Mouse (Mus musculus) central nervous system, embryonic 14 days (tissue): Measurements from ENCODE around the gene Lce1i. TPM values are rescaled to one million over a fixed set of nuclear protein-coding genes. Genes with fewer than 3 reads are reported as not detected.

Experiments used
- polyA plus RNA-seq: library from polyadenylated mRNA; depleted of rRNA; stranded (reverse); fragments of >200 nt; gene quantifications from 2 replicates; pipeline ENCODE4 v1.2.3, GENCODE M21; 2012; rRNA removed

Gene Lce1i
- not detected in 2 replicates for polyA plus RNA-seq

DNA sequence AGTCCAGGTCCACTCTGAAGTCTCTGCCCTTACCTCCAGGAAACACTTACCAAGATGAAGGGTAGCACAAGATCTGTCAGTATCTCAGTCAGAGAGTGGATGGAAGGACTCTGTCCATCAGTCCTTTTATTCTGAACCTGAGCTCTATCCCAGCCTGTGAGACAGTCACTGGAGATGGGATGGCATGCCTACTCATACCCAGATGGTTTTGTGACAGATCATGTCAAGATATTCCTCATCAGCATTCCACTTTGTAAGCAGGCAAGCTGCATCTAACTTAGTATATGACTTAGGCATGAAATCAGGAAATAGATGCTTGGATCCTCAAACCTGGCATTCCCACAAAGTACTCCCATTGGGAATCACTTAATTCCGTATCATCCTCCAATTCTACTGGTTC, at the start of gene Lce1i:
TSS of gene Lce1i (minus strand) at position 101 of the 400 bp plus-strand sequence.

DNA sequence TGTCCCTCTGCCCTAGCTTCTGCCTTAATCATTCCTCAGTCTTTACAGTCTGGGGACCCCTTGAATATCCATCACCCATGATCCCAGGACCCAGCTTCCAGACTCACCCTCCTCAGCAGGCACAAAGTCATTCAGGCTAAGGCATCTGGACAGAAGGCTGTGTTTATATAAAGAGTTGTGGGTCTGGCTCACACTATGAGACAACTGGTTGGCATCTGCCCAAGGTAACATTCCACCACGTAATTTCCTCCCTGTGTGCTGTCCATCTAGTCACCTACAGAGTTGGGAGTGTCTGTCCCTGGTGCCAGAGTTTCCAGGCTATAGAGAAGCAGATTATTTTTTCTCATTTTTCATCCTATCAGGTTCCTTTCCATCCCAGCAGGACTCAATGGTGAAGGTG, 48.4 kb upstream of the Lce1i start, which contains the start of gene Kprp:
TSS of gene Kprp (minus strand) at position 140 of the 400 bp plus-strand sequence.

DNA sequence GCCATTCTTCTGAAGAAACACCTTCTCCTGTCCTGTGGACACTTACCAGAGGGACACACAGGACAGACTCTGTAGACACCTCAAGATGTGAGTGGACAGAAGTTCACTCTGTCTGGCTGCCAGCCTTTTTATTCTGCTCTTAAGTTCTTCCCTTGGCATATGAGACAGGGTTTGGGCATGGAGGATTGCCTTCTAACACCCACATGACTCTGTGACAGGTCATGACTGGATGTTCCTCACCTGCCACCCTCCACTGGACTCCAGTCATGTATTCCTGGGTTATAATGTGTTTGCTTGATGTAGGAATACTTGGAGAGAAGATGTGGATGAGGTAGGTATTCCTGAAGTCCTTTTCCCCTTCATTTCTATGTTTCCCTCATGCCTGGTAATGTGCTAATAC, 29.1 kb upstream of the Lce1i start, which contains the start of gene Lce1k:
TSS of gene Lce1k (minus strand) at position 101 of the 400 bp plus-strand sequence.

DNA sequence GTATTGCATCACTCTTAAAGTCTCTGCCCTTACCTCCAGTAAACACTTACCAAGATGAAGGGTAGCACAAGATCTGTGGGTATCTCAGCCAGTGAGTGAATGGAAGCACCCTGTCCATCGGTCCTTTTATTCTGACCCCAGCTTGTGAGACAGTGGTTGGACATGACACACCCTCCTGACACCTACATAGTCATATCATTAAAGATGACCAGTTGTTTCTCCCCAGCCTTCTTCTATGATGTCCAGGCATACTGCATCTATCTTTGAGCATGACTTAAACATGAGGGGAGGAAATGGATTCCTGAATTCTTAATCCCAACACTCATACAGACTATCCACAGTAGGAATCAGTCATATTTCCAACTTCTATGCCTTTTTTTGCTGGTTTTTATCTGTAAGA, 11.7 kb upstream of the Lce1i start, which contains the start of gene Lce1j:
TSS of gene Lce1j (minus strand) at position 101 of the 400 bp plus-strand sequence.

DNA sequence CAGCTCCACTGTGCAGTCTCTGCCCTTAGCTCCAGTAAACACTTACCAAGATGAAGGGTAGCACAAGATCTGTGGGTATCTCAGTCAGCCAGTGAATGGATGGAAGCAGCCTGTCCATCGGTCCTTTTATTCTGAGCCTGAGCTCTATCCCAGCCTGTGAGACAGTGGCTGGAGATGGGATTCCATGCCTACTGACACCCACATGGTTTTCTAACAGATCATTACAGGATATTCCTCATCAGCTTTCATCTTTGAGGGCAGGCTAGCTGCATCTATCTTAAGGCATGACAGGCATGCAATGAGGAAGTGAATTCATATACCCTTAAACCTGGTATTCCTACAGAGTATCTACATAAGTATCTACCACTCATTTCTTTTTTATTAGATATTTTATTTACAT, 13.7 kb downstream of the Lce1i start, which contains the start of gene Lce1h:
TSS of gene Lce1h (minus strand) at position 101 of the 400 bp plus-strand sequence.

DNA sequence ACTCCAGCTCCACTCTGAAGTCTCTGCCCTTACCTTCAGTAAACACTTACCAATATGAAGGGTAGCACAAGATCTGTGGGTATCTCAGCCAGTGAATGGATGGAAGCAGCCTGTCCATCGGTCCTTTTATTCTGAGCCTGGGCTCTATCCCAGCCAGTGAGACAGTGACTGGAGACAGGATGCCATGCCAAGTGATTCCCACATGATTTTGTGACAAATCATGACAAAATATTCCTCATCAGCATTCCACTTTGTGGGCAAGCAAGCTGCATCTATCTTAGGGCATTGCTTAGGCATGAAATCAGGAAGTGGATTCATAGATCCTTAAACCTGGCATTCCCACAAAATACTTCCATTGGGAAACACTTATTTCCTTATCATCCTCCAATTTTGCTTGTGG, 26.5 kb downstream of the Lce1i start, which contains the start of gene Lce1g:
TSS of gene Lce1g (minus strand) at position 101 of the 400 bp plus-strand sequence.

DNA sequence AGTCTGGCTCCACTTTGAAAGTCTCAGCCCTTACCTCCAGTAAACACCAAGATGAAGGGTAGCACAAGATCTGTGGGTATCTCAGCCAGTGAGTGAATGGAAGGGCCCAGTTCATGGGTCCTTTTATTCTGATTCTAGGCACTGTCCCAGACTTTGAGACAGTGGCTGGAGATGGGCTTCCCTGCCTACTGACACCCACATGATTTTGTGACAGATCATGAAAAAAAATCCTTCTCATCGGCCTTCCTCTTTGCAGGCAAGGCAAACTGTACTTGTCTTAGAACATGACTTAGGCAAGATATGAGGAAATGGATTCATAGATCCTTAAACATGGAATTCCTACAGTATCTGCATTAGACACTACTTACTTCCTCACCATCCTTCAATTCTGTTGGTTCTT, 39.7 kb downstream of the Lce1i start, which contains the start of gene Gm38119:
TSS of gene Gm38119 (minus strand) at position 101 of the 400 bp plus-strand sequence.

Other genes starting within 250 kb of the Lce1i start
- gene 2310046K23Rik, start 244.4 kb downstream of the Lce1i start, polyA plus RNA-seq, result not detected in 2 replicates
- 0.05 TPM in 1 of 2 replicates, not detected in the other for gene Ivl, start 205.2 kb downstream of the Lce1i start, polyA plus RNA-seq
- gene Smcp, start 189.9 kb downstream of the Lce1i start, polyA plus RNA-seq, result not detected in 2 replicates
- not detected in 2 replicates for gene 2210017I01Rik, start 171.4 kb downstream of the Lce1i start, polyA plus RNA-seq
- not detected in 2 replicates for gene Lce6a, start 157.2 kb downstream of the Lce1i start, polyA plus RNA-seq
- not detected in 2 replicates for gene Lce1a1, start 130.6 kb downstream of the Lce1i start, polyA plus RNA-seq
- not detected in 2 replicates for gene Lce1b, start 122.0 kb downstream of the Lce1i start, polyA plus RNA-seq
- gene Lce1a2, start 108.6 kb downstream of the Lce1i start, polyA plus RNA-seq, result not detected in 2 replicates
- not detected in 2 replicates for gene Lce1c, start 99.7 kb downstream of the Lce1i start, polyA plus RNA-seq
- not detected in 2 replicates for gene Lce1d, start 91.7 kb downstream of the Lce1i start, polyA plus RNA-seq
- gene Lce1e, start 69.8 kb downstream of the Lce1i start, polyA plus RNA-seq, result not detected in 2 replicates
- not detected in 2 replicates for gene Lce1f, start 58.5 kb downstream of the Lce1i start, polyA plus RNA-seq
- not detected in 2 replicates for gene Gm38119, start 39.8 kb downstream of the Lce1i start, polyA plus RNA-seq
- not detected in 2 replicates for gene Lce1g, start 26.6 kb downstream of the Lce1i start, polyA plus RNA-seq
- gene Lce1h, start 13.8 kb downstream of the Lce1i start, polyA plus RNA-seq, result not detected in 2 replicates
- gene Lce1j, start 11.6 kb upstream of the Lce1i start, polyA plus RNA-seq, result not detected in 2 replicates
- not detected in 2 replicates for gene Lce1k, start 29.0 kb upstream of the Lce1i start, polyA plus RNA-seq
- not detected in 2 replicates for gene Kprp, start 48.3 kb upstream of the Lce1i start, polyA plus RNA-seq
- not detected in 2 replicates for gene Lce1l, start 72.4 kb upstream of the Lce1i start, polyA plus RNA-seq
- not detected in 2 replicates for gene 2310050C09Rik, start 91.3 kb upstream of the Lce1i start, polyA plus RNA-seq
- not detected in 2 replicates for gene Lce3a, start 147.3 kb upstream of the Lce1i start, polyA plus RNA-seq
- gene Lce3b, start 154.1 kb upstream of the Lce1i start, polyA plus RNA-seq, result not detected in 2 replicates
- not detected in 2 replicates for gene Lce3c, start 165.6 kb upstream of the Lce1i start, polyA plus RNA-seq
- gene Lce3d, start 178.5 kb upstream of the Lce1i start, polyA plus RNA-seq, result not detected in 2 replicates
- not detected in 2 replicates for gene Lce3e, start 188.2 kb upstream of the Lce1i start, polyA plus RNA-seq
- gene Lce3f, start 213.3 kb upstream of the Lce1i start, polyA plus RNA-seq, result not detected in 2 replicates
- 0.37 and 0.51 TPM in 2 replicates for gene Crct1, start 236.8 kb upstream of the Lce1i start, polyA plus RNA-seq
- not detected in 2 replicates for gene Lce1m, start 240.2 kb upstream of the Lce1i start, polyA plus RNA-seq